Mouse (Mus musculus) layer of hippocampus, postnatal 14 days (tissue): ENCODE measurements around the gene Arid1a. TPM values are rescaled to one million over a fixed set of nuclear protein-coding genes. Genes with fewer than 3 reads are reported as not detected.

ENCODE experiments used
- DNase-seq, 2 experiments: peaks; one replicate each; pipeline ENCODE4 v3.0.0; 2021 to 2022; ENCODE audit warnings: low spot score in 2 of 2, mixed read lengths in 1 of 2
- long read RNA-seq, 2 experiments: library from polyadenylated mRNA; stranded (forward); transcript quantifications; one replicate each; pipeline ENCODE4 v2.0.0; 2021
- total RNA-seq, 2 experiments: library from RNA; stranded (reverse); gene quantifications; 2 replicates each; pipeline ENCODE4 v1.2.3; 2021

Arid1a gene
- total RNA-seq = 10 to 100 TPM; 75.3 to 76.5 TPM
- long read RNA-seq, experiment 1, partial matches to known transcripts = 24 of 41 reads
- long read RNA-seq, experiment 1, other reads (novel, unspliced or antisense) = 17 of 41 reads
- long read RNA-seq, experiment 2, partial matches to known transcripts = 17 of 36 reads
- long read RNA-seq, experiment 2, other reads (novel, unspliced or antisense) = 19 of 36 reads

DNA sequence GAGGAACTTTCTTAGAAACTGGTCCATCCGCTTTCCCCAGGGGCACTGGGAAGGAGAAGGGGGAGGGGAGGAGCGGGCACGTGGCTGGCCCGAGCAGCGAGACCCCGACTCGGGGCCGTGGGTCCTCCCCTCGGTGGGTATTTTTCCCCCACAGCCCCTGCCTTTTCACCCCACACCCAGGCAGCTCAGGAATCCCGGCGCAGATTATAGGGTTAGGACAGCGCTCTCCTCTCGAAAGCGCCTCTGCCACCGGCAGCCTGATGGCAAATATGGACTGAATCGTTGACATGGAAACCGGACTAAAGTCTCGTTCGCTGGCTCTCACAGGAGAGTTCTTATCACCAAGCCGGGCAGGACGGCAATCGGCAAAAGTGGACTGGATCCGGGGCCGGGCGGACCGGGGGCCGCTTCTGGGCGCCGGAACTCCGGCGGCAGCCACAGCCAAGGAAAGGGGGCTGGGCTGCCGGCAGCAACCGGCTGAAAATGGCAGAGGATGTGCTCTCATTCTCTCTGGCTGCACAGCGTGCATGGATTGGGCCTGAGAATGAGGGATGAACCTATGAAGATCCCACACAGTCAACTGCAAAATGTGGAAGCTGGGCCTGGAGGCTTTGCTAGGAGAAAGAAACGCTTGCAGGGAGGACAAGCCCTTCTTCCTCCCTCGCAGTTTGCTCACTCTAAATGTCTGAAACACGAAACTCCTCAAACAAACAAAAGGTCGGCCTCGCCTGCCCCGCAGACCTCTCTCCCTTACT, at the start of gene Arid1a:
TSS of gene Arid1a (minus strand) at position 256 of the 755 bp plus-strand sequence.
- DNase-seq = peak; percentile 96 to 97

DNA sequence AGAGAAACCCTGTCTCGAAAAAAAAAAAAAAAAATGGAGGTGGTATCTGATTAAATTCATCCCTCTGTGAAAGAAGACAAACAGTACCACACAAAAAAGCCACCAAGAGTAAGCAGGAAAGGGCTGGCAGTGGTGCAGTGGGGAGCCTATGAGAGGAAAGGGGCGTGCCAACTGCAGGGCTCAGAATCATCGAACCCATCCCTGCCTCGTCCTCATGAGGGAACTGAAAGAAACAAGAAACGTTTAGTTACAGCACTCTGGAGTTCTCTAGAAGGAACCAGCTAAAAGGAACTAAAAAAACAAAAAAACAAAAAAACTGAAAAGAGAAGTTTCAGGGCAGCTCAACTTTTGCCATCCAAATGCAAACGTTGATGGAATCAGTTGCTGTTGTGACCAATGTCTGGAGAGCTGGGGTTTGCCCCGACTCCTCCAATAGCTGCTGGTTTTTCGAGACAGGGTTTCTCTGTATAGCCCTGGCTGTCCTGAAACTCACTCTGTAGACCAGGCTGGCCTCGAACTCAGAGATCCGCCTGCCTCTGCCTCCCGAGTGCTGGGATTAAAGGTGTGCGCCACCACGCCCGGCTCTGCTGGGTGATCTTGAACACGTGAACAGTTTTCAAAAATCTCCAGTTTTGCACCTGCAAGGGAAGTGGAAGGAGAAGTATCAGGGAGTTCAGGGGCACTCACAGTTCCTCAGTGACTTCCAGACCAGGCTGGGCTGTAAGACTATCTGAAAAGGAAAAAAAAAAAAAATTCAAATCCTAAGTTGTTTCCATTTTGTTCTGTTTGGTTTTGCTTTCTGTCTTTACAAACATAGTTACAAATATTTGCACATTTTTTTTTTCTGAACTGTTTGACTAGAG, 48.1 kb upstream of the Arid1a start:
- no peak for DNase-seq

DNA sequence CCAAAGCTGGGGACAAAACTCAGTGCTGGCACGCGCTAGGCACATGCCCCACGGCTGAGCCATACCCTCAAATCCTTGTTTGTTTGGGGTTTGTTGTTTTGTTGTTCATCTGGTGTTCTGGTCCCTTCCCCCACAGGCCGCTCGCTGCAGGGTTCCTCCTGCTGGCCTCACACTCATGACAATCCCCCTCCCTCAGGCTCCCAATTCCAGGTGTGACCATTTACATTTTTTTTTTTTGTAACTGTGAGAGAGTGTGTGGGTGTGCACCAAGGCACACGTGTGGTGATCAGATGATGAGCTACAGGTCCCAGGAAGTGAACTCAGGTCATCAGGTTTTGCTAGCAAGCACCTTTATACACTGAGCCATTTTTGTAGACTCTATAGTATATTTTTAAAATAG, 44.0 kb upstream of the Arid1a start:
- no peak for DNase-seq

DNA sequence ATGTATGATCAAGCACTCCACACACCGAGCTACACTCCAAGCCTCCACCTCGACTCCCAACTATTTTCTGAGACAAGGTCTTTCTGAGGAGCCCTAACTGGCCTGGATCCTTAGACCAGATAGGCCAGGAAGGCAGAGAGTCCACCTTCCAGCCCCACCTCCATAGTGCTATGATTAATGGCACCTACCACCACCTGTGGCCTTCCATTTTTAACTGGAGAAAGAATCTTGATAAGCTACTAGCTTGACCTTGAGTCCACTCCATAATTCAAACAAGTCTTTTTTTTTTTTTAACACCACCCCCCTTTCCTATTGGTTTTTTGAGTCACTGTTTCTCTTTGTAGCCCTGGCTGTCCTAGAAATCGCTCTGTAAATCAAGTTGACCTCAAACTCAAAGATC, 36.7 kb upstream of the Arid1a start:
- DNase-seq = no peak

DNA sequence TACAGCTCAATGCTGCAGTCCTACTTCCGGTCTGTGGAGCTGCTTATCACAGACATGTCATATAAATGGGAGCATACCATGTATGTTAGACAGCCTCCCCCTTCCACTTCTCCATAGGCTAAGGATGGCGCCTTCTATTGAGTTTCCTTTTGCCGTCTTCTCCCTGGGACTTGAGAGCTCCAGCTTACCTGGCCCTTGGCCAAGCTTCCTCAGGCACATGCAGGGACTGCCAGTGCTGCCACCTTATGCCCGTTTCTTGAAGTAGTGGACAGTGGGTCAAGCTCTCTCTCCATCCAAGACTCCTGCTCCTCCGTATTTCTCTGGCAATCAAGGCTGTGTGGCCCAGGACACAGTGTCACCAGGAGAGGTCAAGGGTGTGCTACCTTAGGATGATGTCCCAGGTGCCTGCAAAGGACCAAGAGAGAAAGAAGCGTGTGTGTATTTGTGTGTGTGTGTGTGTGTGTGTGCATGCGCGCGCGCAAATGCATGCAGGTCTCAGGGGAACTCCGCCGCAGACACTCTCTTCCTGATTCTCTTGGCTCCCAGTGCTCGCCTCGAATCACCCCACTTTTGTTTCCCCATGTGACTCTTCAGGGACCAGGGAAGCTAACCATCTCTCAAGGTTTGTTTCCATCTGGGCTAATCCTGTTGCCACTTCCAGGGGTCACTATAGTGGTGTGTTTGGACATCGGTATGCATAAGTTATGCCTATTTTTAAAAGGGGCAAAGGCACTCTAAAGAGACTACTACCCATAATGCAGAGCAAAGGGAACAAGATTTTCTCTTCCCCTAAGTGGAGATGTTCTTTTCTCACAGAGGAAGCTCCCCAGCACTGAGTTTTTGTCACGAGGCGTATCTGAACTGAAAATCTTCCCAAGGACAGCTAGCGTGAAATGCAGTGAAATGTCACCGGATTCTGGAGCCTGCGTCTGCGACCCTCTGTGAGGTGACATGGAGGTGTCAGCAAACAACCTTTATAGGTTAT, 18.3 kb upstream of the Arid1a start:
- peak; percentile 58 to 77 for DNase-seq

DNA sequence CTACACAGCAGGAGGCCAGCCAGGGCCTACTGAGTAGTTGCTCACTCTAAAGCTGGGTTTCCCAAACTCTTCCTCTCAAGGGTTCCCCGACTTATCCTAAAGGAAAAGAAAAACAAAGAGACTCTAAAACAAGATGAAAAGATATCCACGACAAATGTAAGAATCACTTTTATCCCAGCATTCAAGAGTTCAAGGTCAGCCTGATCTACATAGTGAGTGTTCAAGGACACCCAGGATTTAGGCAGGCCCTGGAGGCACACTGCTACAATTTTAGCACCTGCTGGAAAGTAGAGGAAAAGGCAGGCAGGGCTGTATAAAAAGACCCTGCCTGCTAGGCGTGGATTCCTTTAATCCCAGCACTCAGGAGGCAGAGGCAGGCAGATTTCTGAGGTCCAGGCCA, 12.6 kb upstream of the Arid1a start:
- DNase-seq = no peak

DNA sequence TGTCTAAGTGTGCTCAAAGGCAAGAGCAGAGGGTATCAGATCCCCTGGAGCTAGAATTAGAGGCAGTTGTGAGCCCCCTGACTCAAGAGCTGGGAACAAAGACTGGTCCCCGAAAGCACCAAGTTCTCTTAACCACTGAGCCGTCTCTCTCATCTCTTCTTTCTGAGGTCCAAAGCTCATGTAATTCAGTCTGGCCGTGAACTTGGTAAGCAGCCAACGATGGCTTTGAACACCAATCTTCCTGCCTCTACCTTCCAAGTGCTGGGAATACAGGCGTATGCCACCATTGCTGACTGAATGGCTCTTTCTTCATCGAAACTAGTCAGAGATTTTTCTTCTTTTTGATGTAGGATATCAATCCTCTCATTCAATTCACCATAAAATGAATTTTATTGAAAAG, 6.5 kb upstream of the Arid1a start:
- no peak for DNase-seq

DNA sequence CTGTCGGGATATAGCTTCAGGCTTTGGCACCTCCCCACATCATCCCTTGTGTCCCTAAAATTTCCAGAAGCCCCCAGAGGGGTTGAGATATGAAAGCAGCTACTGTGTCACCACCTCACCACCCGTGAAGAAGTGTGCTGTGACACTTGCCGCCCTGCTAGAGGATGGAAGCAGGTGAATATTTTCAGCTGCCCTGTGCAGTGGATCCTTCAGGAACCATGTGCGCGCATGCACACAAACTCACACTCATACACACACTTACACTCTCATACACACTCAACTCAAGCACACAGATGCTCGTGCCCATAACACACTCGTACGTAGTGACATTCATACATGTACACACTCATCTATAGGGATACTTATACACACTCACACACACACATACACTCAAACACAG, 3.1 kb upstream of the Arid1a start:
- no peak for DNase-seq

DNA sequence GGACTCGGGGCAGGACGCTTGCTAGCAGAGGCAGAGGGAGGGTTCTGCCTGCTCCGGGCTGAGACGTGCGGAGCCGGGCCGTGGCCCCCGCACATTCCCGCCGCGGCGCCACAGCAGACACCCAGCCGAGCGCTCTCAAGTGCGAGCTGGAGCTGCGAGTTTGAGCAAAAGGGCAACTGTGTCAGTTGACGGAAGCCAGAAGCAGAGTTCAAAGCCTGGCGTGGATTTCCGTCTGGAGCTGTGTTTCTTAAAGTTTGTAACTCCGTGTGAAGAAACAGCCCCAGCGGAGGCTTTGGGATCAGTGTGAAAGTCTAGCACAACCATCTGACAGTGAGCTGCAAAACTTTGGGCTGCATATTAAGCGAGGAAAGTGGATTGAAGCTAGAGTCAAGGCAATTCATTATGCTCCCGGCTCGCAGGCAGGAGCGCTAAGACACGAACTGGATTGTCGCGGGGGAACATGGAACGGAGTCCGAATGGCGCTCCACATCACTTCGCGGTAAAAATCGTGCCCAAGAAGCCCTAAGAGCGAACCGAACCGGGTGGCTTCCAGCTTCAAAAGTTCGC, 783 bp upstream of the Arid1a start:
- DNase-seq = peak; percentile 85 to 91

DNA sequence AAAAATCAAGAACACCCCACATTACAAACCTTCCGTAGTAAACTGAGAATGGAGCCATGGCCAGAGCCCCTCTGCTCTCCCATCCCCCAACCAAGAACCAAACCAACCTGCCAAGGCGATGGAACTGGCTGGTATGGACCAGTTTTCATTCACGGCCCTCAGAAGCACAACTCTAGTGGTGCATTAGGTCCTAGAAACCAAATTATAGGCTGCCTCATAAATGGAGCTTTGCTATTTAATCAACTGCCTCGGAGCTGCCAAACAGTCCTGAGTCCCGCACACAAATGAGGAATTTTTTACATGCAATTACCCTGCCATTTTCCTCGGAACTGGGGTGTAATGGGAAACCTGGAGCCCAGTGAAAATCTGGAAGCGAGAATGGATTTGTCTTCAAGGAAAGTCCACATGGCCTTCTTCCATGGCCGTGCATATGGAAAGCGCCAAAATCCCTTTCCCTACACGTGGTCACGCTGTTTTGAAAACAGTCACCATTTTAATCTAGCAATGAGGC, 653 bp downstream of the Arid1a start:
- no peak for DNase-seq

DNA sequence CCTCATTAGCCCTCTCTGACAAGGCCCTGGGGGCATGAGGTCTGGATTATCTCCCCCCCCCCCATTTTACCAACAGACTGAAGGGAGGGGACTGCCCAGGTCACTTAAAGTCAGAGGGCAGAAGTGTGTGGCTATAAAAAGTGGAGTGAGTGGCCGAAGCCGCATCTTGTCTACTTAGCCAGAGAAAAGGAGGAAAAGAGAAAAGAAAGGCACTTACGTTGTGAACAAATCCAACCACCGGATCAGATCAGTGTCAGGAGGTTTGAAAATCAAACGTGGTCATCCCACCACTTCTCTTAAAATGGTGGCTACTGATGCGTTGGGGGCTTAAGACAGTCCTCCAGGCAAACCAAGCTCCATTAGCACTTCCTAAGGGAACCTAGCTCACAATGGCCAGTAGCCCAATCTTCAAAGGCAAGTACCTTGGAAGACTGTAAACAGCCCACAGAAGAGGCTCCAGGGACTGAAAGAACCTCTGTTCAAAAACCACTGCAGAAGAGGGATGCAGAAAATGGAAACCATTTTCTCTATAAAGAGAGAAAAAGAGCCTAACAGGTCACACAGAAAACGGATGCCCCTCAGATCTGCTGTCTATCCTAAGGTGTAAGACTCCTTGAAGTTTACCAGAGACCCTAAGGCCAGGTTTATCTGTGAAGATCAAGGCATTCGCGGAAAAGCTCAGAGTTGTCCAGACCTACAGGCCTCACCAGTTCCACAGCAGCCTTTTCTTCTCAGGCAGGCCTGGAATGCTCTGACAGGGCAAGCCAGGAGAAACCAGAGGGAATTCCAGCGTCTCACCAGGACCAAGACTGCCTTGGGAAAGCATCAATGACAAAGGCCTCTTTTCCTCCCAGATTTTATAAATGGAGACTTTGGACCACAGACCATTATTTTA, 1.5 kb downstream of the Arid1a start:
- no peak for DNase-seq

DNA sequence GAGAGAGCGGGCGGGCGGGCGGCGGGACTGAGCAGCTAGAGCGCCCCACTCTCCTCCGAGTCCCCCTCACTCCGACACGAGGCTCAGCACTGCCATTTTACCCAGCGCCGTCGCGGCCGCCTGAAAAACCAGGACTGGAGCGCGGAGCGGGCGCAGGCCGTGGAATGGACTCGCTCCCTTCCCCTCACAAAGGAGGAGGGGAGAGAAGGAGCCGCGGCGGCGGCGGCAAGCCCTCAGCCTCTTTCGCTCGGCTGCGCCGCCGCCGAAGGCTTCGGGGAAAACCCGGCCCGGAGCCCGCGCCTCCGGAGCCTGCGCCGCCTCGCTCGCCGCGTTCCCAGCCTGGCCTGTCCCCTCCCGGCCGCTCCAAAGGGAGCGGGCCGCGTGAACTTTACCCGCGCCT, 2.3 kb downstream of the Arid1a start:
- DNase-seq = peak; percentile 99 to 100

DNA sequence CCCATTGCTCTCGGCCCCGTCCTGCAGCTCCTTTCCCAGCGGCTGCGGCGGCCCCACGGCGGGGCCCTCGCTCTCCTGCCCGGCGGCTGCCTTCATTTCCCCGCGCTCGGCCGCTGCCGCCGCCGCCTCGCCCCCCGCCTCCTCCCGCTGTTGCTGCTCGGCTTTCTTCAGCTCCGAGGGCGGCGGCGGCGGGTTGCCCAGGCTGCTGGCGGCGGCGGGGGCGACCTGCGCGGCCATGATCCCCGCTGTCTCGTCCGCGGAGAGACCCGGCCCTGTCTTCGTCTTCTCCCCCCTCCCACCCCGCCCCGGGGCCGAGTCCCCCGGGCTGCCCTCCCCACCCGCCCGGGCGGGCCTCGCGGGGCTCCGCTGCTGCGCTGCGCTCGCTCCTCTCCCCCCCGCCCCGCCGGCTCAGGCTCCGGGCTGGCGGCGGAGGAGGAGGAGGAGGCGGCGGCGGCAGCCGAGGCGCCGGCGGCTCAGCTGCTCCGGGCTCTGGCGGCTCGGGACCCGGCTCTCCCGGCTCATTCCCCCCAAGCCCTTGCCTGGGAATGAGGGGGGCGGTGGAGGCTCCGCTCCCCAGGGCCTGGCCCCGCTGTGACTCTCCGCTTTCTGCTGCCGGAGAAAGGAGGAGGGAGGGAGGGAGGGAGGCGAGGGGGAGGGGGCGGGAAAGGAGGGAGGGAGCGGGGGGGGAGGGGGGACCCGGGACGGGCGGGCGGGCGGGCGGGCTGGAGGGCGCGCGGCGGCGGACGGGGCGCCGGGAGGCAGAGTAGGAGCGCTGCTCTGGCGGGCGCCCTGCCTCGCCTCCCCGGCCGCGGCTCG, 3.0 kb downstream of the Arid1a start:
- DNase-seq = peak; percentile 70 to 71

DNA sequence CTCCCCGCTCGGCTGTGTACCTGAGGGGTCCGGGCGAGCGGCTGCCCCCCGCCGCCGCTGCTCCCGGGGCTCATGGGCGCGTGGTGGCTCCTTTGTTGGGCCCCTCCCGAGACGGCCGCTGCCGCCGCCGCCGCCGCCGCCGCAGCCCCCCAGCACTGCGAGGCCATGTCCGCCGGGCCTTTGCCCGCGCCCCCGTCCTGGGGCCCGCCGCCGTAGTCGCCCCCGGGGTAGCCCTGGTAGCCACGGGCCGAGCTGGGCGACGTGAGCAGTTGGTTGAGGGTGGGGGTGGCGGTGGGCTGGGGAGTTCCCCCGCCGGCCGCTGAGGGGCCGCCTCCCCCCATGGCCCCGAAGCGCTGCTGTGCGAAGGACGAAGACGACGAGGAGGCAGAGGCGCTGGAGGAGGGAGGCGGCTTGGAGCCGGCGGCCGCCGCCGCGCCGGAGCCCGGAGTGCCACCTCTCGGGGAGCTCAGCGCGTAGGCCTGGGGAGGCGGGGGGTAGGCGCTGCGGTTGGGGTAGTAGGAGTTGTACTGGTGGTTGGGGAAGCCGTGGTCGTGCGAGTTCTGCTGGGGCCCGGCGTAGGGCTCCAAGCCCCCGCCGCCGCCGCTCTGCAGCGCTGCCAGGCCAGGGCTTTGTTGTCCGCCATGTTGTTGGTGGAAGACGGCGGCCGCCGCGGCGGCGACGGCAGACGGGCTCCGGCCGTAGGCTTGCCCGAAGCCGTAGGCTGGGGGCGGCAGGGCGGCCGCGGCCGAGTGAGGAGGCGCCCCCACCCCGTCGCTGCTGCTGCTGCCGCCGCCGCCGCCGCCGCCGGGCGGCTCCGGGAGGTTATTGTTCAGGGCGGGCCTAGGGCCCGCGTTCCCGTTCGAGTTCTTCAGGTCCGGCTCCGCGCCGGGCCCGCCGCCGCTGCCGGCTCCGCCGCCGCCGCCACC, 3.9 kb downstream of the Arid1a start:
- DNase-seq = peak in 1 of 2 experiments; percentile 54

DNA sequence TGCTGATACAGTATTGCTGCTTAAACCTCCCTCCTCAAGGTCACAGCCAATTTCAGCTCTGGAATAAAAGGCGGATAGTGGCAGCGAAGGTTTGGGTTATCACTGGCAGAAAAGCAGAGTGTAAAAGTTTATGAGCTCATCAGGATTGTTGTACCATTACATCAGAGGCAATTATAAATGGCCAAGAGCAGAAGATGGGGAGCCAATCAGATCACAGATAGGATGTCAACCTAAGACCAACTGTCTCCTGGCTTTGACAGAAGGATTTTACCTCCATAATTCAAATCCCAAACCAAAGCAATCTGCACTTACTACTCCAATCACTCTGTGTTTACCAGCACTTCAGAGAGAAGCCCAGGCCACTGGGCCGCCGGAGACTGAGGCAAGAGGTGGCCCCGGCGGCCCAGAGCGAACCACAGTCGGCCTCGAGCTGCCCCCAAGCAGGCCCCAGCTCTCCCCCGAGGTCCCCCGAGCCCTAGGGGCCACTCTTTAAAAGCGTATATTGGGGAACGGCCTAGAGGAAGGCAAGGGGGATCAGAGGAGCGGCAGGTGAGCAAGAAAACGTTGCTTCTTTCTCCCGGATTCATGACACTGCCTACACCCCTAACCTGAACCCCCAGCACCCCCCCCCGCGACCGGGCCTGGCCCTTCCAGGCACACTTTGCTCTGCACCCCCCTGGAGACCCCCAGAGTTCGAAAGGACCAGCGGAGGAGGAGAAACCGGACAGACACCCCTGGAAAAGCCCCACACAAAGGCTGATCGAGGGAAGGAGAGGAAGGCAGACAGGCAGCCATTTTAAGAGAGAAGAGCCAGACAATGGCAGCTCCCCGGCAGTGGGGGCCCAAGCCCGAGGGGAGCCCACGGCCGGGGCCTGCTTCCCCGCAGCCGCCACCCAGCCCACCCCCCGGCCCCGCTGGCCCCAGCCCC, 4.8 kb downstream of the Arid1a start:
- DNase-seq = peak; percentile 35 to 79

DNA sequence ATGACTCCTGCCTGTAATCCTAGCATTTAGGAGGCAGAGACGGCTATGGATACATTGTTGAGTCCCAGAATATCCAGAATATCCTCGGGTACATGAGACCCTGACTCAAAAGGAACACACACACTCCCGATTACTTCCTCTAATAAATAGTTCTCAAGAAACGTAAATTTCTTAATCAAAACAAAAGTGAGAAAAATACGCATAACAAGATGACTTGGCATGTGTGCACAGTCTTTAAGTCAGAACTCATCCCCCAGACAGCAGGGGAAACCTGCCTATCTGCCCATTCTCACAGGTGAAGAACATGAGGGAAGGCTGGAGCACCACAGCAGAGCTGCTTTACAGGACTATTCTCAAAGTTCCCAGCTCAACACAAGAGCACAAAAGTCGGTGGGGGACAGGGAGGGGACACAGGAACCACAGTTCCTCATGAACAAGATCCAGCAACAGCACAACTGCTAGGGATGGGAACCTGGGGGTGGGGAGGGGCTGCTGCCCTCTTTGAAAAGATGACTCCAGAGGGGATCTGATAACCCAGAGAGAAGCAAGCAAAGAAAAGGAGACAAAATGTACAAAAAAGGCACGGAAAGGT, 6.3 kb downstream of the Arid1a start:
- DNase-seq = no peak
